Mouse (Mus musculus): ENCODE data around the gene Cacna1c.
A peak's percentile ranks its signal among the peaks of the same experiment; 100 is the strongest.

Cacna1c gene

GRCm38 (mm10) chr6:119096481-119096880, 99.7 kb downstream of the Cacna1c start:
- no peak for DNase-seq (ENCODE audit: low spot score in 2 of 2)

GRCm38 (mm10) chr6:119095081-119095480, 101.1 kb downstream of the Cacna1c start:
- DNase-seq (ENCODE audit: low spot score in 2 of 2), result no peak

GRCm38 (mm10) chr6:119089173-119089572, 107.0 kb downstream of the Cacna1c start:
- no peak for DNase-seq (ENCODE audit: low spot score in 2 of 2)

- no peak for DNase-seq (ENCODE audit: low spot score in 2 of 2)
Observed at GRCm38 (mm10) chr6:119088381-119088780, 107.8 kb downstream of the Cacna1c start.

DNA sequence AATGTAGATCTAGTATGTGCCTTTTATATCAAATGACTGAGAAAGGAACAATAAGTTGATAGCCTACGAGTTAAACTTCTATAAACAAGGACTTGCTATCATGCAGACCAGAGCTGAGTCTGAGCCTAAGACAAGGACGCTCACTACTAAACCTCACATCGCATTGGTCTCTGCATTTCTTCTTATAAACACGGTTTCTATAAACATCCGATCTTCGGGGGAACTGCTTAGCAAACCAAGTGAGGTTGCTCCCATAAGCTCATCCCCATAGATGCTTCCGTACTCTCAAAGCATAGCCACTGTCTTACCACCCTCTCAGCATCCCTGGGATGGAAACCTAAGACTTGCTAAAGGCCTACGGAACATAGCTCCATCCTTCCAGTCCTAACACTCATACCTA, 108.3 kb downstream of the Cacna1c start:
- DNase-seq (ENCODE audit: low spot score in 2 of 2), result no peak

GRCm38 (mm10) chr6:119085789-119086188, 110.4 kb downstream of the Cacna1c start:
- no peak for DNase-seq (ENCODE audit: low spot score in 2 of 2)

DNA sequence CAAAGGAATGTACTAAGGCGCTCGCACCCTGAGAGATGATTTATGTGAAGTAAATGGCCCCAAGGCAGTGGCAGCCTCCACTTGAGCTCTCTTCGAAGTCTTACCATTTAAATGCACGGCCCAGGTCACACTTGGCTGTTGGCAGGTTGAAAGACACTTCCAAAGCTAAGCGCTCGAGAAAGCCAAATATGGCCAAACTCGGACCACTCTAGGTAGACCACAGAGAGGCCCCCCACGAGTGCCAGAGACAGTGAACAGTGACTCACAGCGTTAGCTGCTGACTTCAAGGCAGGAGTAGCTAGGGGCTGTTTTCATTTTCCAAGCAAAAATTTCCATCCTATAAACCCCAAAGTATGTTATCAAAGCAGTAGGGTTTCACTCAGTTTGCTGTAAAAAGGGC, 111.7 kb downstream of the Cacna1c start:
- no peak for DNase-seq (ENCODE audit: low spot score in 2 of 2)

DNA sequence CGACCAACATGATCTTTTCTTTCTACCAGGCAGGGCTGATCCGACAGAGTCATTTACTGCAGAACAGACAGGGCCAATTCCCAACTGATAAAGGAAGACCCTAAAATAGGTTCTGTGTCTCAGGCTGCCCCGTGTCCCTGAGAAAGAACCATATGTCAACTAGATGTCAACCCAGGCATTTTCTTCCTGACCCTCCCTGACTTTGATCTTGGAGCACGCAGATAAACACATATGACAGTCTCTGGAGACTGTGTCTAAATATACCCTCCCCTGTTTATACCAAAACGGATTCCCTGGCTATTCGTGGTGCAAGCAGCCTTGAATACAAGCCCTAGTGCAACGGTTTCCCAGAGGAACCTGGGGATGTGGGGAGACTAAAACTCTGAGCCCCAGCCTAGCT, 112.7 kb downstream of the Cacna1c start:
- DNase-seq (ENCODE audit: low spot score in 2 of 2), result peak in 1 of 2 experiments; percentile 38

DNA sequence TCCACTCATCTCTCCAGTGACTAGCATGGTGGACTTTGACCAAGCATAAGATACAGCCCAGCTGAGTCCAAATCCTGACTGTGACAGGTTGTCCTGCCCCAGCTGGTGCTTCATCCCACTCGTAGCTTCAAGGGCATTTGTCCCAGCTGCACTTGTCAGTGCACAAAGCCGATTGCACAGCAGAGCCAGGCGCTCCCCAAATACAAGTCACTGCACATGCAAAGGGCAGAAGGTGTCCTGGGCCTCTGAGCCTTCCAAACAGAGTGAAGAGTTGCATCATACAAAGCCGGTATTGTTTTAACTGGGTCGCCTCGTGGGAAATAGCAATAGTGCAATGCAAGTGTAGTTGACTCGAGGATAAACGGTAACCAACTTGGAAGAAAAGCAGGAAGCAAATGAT, 113.6 kb downstream of the Cacna1c start:
- DNase-seq (ENCODE audit: low spot score in 2 of 2), result peak; percentile 56 to 60

DNA sequence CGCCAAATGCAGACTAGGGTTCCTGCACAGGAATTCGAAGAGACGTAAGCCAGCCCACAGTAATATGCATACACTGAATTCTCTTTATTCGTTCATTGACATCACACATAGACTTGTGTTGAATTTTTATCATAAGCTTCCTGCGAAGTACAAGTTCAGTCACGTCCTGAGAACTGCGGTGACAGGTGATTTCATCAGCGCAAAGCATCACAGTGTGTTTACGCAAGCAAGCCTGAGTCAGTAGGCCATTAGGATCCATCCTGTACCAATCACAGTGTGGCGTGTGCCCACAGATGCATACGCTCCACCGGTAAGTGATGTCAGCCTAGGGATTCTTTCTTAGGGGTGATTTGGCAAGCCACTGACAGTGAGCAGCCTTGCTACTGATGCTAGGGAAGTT, 114.6 kb downstream of the Cacna1c start:
- no peak for DNase-seq (ENCODE audit: low spot score in 2 of 2)

GRCm38 (mm10) chr6:119079626-119080025, 116.6 kb downstream of the Cacna1c start:
- DNase-seq (ENCODE audit: low spot score in 2 of 2), result no peak

DNA sequence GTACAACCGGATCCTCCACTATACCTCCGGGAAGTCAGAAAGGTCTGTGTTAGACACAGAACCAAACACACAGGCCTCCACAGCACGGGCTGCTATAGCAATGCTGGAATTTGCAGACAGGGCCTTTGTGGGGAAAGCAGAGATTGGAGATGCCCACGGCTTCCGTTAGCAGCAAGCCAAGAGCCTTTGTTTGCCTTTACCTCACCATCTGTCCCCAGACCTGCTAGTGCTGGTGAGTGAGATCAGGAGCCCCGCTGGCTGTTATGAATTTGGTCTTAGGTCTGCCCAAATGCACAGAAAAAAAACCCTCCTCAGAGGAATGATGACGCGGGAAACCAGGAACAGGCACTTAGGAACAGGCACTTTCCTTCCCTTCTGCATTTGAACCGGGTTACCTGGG, 117.3 kb downstream of the Cacna1c start:
- DNase-seq (ENCODE audit: low spot score in 2 of 2), result no peak

DNA sequence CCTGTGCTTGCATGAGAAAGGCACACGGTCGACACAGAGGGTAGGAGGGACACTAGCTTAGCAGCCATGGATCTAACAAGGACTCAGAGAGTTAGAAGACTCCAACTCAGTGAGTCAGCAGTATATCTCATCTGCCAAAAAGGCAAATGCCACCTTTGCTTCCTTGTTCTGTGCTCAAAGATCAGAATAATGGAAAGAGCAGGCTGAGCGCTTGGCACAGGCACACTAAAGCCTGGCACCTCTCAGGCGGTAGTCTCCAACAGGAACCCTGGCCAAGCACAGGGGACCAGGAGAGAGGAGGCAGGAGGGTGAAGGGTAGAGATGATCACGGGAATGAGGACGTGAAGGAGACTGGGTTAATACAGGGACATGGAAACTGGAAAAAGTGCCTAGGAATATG, 119.0 kb downstream of the Cacna1c start:
- DNase-seq (ENCODE audit: low spot score in 2 of 2), result no peak

- no peak for DNase-seq (ENCODE audit: low spot score in 2 of 2)
Observed at GRCm38 (mm10) chr6:119073419-119074071, 122.7 kb downstream of the Cacna1c start.

GRCm38 (mm10) chr6:119072772-119073171, 123.4 kb downstream of the Cacna1c start:
- no peak for DNase-seq (ENCODE audit: low spot score in 2 of 2)

- DNase-seq (ENCODE audit: low spot score in 2 of 2), result no peak
Observed at GRCm38 (mm10) chr6:119070771-119071170, 125.4 kb downstream of the Cacna1c start.

- DNase-seq (ENCODE audit: low spot score in 2 of 2), result no peak
Observed at GRCm38 (mm10) chr6:119070351-119070750, 125.9 kb downstream of the Cacna1c start.

GRCm38 (mm10) chr6:119069145-119069544, 127.1 kb downstream of the Cacna1c start:
- no peak for DNase-seq (ENCODE audit: low spot score in 2 of 2)

GRCm38 (mm10) chr6:119068650-119069049, 127.6 kb downstream of the Cacna1c start:
- no peak for DNase-seq (ENCODE audit: low spot score in 2 of 2)

DNA sequence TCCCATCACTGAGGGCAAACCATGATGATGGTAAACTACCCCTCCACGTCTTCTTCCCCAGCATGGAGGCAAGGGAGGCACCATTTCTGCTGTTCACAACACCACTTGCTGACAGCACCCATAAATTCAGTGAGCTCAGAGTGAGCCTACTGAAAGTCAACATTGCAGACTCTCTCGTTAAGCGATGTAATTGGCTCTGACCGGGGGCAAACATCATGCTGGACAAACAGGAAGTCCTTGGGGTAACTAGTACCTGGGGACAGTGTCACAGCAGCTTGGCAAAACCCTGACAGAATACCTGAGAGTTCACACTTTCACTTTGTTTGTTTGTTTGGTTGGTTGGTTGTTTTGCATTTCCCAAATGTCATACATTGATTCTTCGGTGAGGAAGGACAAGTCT, 131.3 kb downstream of the Cacna1c start:
- no peak for DNase-seq (ENCODE audit: low spot score in 2 of 2)

- DNase-seq (ENCODE audit: low spot score in 2 of 2), result no peak
Observed at GRCm38 (mm10) chr6:119064430-119064829, 131.8 kb downstream of the Cacna1c start.

- DNase-seq (ENCODE audit: low spot score in 2 of 2), result no peak
Observed at GRCm38 (mm10) chr6:119062695-119063094, 133.5 kb downstream of the Cacna1c start.

GRCm38 (mm10) chr6:119058896-119059295, 137.3 kb downstream of the Cacna1c start:
- peak in 1 of 2 experiments; percentile 25 for DNase-seq (ENCODE audit: low spot score in 2 of 2)

GRCm38 (mm10) chr6:119058461-119058860, 137.8 kb downstream of the Cacna1c start:
- no peak for DNase-seq (ENCODE audit: low spot score in 2 of 2)

Measured in heart, adult 9 months (tissue).